Mouse (Mus musculus): ENCODE data around the gene Prss16.

DNA sequence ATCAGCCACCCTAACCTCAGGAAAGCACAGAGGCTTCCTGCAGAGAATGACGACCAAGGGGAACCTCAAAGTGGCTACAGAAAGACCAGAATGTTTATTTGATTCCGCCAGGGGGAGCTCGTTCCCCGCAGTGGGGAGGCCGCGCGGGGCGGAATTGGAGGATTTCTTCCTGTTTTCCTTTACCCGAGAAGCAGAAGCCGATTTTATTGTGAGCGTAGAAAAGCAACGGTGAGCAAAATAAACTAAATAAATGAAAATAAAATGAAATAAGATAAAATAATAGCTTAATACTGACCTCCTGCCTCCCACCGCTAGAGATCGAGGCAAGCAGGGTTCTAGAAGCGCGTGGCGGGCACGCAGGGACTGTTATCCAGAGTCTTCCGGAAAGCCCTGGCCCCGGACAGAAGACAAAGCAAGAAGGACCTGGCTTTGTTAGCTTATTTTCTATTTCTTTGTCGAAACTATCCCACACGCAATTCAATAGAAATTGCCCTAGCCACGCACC lies 35.3 kb downstream of the Prss16 start:
- TF ChIP-seq CTCF (IDR thresholded peaks at IDR 0.05; ENCODE audit: extremely low read depth, insufficient read depth, insufficient read length, insufficient replicate concordance) (peak; percentile 86), POLR2A (IDR thresholded peaks at IDR 0.05; ENCODE audit: low read depth, low read length) (no peak)
